Mouse (Mus musculus) olfactory bulb, adult 2 months (tissue): ENCODE data around the gene Tenm4.

Experiments used
- CTCF ChIP-seq: fragments of 200-500 bp; IDR thresholded peaks from 2 replicates; pipeline ENCODE4 v1.5.1; 2012; ENCODE audit warnings: low read depth, mild to moderate bottlenecking, low read length, moderate library complexity; ENCODE audit not compliant: insufficient read depth
- POLR2A ChIP-seq: fragments of 200-500 bp; IDR thresholded peaks from 2 replicates; pipeline ENCODE4 v1.6.1; 2012; ENCODE audit warnings: mild to moderate bottlenecking, low read depth, low read length, moderate library complexity; ENCODE audit not compliant: insufficient read depth

GRCm38 (mm10) chr7:96494057-96494456, 323.0 kb downstream of the Tenm4 start:
- no peak for TF ChIP-seq CTCF
- TF ChIP-seq POLR2A: no peak
